Mouse (Mus musculus): ENCODE measurements around the gene Ubb.

- TF ChIP-seq CTCF (IDR thresholded peaks at IDR 0.05; ENCODE audit: borderline replicate concordance, extremely low read depth, insufficient read depth, insufficient read length) (no peak), POLR2A (IDR thresholded peaks at IDR 0.05; ENCODE audit: borderline replicate concordance, extremely low read depth, insufficient read depth, insufficient read length, poor library complexity, severe bottlenecking) (no peak)
These were observed 8.1 kb downstream of the Ubb start for GRCm38 (mm10) chr11:62558961-62559646.

All from brain, embryonic 14.5 days (tissue).